Mouse (Mus musculus) thymus, postnatal 14 days (tissue): ENCODE data around the gene Rnpepl1.
A peak's percentile ranks its signal among the peaks of the same experiment; 100 is the strongest.

Source experiments
- DNase-seq: peaks from one replicate; pipeline ENCODE4 v3.0.0; 2021

Rnpepl1 gene

GRCm38 (mm10) chr1:92910239-92910885 is at the start of gene Rnpepl1:
Gene Rnpepl1, plus strand, starts transcription at chr1:92910783.
- DNase-seq = peak; percentile 87

- DNase-seq = no peak
Observed at GRCm38 (mm10) chr1:92861503-92861902, 49.1 kb upstream of the Rnpepl1 start.

DNA sequence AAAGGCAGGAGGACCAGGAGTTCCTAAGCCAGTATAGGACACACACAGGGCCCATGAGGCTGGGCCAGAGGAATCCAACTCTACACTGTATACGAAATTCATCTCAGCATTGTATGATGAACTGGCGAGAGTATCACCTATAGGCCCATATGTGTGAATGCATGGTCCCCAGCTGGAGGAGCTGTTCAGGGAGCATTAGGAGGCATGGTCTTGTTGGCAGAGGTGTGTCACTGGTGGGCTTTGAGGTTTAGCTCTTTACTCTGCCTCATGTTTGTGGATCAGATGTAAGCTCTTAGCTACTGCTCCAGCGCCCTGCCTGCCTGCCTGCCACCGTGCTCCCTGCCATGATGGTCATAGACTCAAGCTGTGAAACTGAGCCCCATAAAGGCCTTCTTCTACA is 47.3 kb upstream of the Rnpepl1 start:
- DNase-seq = no peak

GRCm38 (mm10) chr1:92866170-92866569 is 44.4 kb upstream of the Rnpepl1 start:
- no peak for DNase-seq

DNA sequence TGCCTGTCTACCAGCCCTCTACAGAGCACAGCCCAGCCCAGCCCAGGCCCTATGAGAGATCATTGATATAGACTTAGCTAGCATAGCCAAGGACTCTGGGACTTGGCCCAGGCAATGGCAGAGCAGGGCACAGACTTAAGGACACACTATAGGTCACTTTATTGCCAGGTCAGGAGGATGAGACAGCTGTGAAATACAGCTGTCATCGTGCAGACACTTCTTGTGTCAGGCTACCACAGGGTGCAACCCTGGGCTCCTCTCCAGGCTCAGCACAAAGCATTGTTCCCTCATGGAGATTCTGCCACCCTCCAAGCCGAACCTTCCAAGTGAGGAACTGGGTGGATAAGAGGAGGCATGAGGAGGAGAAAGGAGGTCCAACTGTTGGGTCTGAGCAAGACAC is 40.6 kb upstream of the Rnpepl1 start:
- no peak for DNase-seq

- no peak for DNase-seq
Observed at GRCm38 (mm10) chr1:92872666-92873065, 37.9 kb upstream of the Rnpepl1 start.

DNA sequence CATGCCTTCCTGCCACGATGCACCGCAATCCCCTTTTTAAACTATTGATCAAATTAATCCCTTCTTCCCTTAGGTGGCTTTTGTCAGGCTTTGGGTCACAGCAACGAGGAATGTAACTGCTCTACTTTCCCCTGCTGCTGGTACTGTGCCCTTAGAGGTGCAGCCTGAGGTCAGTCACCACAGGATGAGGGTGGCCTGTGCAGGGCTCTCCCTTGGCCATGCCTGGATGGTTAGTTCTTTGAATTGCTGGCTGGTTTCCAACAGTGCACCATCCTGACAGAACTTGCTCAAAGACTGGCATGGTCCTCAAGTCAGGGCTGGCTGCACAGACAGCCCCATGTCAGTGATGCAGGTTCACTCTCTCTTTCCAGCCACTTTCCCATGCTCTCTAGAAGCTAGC is 36.6 kb upstream of the Rnpepl1 start:
- no peak for DNase-seq

- DNase-seq = no peak
Observed at GRCm38 (mm10) chr1:92875360-92876111, 35.0 kb upstream of the Rnpepl1 start.

DNA sequence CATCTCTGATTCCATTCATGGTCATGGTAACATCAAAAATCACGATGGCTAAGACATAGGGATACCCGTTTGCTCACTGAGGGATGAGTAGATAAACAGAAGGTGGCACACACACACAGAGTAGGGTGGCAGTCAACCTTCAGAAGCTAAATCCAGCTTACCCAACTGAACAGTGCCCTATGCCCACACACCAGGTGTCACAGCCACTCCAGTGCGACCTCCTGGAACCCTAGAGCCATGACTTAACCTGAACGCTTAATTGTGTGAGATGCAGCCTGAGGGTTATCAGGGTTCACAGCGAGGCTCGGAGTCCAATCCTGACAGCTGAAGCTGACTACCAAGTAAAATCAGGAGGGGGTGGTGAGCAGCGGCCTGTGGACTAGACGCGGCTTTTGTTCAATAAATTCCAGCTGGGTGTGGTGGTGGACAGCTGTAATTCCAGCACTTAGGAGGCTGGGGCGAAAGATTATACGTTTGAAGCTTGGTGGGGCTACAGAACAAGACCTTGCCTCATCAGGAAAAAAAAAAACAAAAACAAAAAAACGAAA is 33.1 kb upstream of the Rnpepl1 start:
- no peak for DNase-seq

DNA sequence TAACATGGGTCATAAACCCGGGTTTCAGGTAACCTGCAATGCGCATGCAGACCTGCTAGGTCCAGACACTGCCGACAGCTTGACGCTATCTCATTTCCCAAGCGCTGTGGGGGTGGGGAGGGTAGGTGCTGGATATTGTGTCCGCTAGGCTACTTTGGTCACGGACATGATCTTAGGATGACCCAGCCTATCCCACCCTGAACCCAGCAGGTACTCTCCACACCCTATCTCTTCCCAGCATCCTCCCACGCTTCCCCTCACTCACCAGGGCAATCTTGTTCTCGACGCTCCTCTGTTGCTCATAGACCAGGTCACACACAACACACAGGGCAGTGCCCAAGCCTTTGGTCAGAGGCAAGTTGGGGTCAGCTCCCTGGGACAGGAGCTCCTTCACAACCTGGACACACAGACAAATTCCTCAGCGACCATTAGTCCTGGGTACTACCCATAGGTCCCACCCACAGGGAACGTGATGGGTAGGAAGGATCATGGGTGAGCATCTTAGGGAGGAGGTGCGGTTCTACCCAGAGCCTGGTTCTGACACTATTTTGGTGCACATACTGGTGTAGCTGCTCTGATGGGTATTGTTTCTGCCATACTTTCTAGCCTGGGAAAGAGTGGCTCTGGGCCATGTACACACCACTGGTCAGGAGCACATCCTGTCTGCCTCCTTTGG is 32.4 kb upstream of the Rnpepl1 start:
- DNase-seq = no peak

DNA sequence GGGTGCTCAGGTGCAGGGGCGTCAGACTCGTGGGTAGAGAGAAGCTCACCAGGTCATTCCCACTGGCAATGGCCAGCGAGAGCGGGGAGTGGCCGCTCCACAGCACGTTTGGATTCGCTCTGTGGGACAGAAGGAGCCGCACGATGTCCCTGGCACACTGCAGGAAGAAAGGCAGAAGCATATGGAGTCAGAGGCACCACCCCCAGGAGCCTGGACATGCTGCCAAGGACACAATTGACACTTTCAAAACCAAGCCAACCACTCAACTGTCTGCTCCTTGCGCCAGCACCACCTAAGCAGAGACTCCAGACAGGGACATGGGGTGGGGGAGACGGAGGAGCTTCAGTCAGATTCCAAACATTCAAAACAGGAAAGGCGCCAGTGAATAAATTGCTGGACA is 31.3 kb upstream of the Rnpepl1 start:
- DNase-seq = no peak

DNA sequence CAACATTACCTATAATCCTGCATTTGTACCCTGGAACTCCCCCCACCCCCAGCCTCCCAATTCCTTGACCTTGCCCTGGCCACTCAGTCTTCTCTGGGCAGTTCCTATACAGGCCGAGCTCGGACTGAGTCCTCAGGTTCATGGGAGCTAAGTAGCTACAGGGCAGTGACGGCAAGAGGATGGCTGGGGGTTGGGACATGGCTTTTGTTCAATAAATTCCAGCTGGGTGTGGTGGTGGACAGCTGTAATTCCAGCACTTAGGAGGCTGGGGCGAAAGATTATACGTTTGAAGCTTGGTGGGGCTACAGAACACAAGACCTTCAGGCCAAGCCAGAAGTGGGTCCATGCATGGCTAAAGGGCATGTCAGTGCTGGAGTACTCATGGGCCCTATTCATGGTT is 30.5 kb upstream of the Rnpepl1 start:
- DNase-seq = no peak

- no peak for DNase-seq
Observed at GRCm38 (mm10) chr1:92881982-92882381, 28.6 kb upstream of the Rnpepl1 start.

- DNase-seq = no peak
Observed at GRCm38 (mm10) chr1:92888901-92889655, 21.5 kb upstream of the Rnpepl1 start.

DNA sequence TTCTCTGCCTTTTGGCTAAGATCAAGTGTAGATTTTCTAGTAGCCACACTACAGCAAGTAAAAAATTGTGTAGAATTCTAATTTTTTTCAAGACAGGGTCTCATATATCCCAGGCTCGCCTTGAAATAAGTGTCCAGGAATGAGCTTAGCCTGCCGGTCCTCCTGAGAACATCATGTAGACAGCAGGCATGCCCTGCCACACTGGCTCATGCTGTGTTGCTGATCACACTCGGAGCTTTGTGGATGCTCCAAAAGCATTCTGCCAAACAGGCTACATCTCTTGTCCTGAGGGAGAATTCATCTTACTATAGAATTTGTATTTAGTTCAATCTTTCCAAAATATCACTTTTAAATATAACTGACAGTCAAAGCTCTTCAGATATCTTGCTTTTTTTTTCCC is 17.8 kb upstream of the Rnpepl1 start:
- DNase-seq = no peak

- no peak for DNase-seq
Observed at GRCm38 (mm10) chr1:92893896-92894295, 16.7 kb upstream of the Rnpepl1 start.

GRCm38 (mm10) chr1:92895089-92895488 is 15.5 kb upstream of the Rnpepl1 start:
- peak; percentile 78 for DNase-seq

- peak; percentile 40 for DNase-seq
Observed at GRCm38 (mm10) chr1:92902786-92903185, 7.8 kb upstream of the Rnpepl1 start, which contains the start of gene Ankmy1. Gene Ankmy1, minus strand, starts transcription at chr1:92902906.

DNA sequence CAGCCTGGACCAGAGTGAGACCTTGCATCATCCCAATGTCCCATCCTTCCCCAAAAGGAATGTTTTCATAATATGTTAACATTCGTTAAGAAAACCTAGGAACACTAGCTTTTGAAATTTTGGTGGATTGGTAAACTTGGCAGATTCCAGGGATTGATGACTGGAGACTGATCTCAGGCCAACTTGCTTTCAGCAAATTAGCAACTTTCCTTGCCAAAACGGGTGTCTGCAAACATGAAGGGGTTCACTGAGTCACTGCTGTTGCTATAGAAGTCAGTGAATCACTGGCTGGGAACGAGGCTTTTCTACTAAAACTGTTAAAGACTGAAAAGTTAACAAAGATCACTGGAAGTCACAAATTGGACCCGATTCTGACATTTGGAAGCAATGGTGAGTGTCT is 7.0 kb upstream of the Rnpepl1 start:
- no peak for DNase-seq

DNA sequence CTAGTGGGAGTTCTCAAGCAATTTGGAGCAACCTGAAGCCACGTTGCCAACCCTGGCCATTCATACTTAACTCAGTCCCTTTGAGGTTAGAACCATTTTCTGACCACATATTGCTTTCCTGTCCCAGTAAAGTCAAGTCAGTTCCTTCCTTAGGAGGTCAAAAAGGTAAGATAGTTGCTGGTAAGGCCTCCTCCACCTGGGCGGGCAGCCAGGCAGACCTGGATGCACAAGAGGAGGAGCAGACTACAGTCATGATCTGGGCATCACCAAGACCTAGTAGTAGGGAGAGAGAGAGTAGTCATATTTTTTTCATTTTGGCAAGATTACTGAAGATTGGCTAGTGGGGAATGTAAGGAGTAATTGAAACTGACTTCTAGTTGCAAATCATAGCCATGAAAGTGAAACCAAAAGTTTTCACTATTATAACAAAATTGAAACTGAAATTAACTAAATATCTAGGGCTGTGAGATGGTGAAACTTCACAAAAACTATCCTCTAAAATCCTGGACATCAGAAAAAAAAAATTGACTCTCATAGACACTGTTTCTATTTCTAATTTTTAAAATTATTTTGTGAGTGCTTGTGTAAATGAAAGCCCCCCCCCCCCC is 4.8 kb upstream of the Rnpepl1 start:
- DNase-seq = no peak

GRCm38 (mm10) chr1:92906779-92907631 is 3.6 kb upstream of the Rnpepl1 start, which contains the start of gene Dusp28:
Gene Dusp28, plus strand, starts transcription at chr1:92906981.
- peak; percentile 87 for DNase-seq
